Mouse (Mus musculus) cerebellum, postnatal 10 days (tissue): ENCODE measurements around the gene Klhl30.

Source experiments
- DNase-seq, 2 experiments: peaks; one replicate each; pipeline ENCODE4 v3.0.0; 2021; ENCODE audit warnings: mixed read lengths in 2 of 2

The Klhl30 gene

DNA sequence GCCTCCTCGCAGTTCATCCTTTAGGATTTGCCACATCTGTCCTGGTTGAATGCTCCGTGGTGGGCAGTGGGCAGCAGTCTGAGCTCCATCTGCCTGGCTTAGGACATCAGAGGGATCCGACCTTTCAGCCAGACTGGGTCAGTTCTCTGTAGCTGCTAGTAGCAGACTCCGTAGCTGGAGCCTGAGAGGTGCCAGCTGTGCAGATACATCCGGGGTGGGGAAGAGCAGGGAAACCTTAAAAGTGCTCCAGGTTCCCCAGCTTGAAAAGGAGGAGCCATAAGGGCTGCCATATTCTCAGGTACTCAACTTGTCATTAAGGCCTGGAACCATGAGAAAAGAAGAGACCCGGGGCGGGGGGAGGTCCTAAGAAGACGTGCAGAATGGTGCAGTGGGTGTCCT lies 15.0 kb downstream of the Klhl30 start:
- DNase-seq: no peak

DNA sequence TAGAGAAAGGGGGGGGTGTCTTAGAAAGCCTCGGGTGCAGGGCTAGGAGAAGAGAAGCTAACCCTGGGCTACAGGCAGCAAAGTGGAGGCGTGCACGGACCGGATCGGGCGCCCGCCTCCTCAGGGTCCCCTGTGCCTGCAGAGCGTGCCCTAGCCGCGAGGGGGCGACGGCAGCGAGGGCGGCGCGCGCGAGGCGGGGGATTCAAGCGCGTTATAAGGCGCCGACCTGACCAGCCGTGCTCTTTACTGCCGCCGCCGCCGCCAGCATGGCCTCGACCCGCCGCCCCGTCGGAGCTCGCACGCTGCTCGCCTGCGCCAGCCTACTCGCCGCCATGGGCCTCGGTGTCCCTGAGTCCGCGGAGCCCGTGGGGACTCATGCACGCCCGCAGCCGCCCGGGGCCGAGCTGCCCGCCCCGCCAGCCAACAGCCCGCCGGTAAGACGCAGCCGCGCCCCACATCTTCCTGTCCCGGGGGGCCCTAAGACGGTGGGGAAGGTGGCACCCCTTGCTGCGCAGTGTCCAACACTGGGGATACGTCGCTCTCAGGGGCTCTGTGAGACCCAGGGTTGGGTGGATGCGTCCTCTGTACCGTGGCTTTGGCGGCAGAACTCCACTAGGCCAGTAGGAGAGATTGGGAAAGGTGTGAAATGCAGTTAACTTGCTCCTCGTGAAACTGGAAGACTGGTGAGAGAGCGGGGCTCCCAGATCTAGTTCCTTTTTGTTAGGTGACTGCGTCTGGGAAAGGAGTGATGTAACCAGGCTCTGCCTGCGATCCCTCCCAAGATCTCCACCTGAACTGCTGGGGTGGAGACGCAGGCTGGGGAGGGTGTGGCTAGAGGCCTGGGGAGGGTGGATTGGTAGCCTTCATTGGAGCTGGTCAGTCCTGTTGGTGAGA lies 15.6 kb downstream of the Klhl30 start, which contains the start of gene Erfe:
Erfe (plus strand) TSS at position 216 of the 894 bp plus-strand sequence.
- peak; percentile 78 to 79 for DNase-seq

DNA sequence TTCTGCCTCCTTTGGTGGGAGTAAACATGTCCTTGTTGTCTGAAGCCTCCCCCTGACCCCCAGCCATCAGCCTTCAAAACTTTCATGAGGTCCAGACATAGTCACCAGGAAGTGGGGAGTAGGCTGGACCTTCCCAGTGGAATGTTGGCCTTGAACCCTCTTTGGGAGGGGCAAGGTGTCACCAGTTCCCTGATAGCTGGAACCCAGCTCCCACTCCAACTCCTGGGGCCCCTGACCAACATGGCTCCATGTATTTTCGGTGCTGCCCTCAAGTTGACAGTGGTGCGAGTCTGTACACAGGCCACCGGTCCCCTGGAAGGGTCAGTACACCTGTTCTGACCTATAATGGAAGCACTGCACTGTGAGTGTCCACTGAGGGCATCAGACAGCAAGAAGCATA lies 16.5 kb downstream of the Klhl30 start:
- no peak for DNase-seq

DNA sequence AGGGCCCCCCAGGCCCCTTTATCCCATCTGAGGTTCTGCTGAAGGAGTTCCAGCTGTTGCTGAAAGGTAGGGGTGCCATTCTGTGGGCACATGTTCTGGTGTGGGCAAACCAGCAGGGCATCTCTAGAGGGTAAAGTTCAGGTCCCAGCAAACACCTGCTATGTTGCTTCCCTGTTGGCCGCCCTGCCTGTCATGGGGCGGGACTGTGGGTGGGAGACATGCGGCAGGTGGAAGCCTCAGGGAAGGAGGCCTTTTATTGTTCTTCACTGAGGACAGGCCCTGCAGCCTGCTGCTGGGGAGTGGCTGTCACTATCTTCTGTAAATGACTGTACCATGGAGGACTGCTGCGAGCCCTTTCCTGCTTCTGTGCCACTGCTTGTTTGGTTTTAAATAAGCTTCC lies 18.6 kb downstream of the Klhl30 start:
- no peak for DNase-seq

DNA sequence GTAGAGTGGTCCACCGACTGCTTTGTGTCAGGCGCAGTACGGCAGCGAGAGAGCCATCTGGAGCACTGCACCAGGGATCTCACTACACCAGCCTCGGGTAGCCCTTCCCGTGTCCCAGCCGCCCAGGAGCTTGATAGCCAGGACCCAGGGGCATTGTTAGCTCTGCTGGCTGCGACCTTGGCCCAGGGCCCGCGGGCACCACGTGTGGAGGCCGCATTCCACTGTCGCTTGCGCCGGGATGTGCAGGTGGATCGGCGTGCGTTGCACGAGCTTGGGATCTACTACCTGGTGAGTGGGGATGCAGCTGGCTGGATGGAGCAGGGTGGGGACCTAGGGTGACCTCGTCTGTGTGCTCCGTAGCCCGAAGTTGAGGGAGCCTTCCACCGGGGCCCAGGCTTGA lies 19.2 kb downstream of the Klhl30 start:
- no peak for DNase-seq

DNA sequence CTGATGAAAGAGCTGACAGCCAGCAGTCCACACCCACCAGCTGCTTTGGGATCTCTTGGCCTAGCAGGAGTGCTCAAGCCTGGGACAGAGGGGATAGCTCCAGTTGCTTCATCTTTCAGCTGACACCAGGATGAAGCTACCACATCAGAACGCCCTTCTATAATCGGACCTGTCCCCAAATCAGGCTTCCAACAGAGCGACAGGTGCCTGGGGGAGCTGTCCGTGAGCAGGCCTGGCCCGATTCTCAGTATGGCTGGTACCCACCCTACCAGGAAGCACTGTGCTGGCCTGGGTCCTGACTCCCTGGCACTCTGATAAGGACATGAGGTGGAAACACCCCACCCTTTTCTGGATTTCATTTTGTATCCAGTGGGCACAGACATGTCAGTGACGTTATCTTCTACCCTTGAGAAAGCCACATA lies 22.6 kb downstream of the Klhl30 start:
- DNase-seq: no peak

DNA sequence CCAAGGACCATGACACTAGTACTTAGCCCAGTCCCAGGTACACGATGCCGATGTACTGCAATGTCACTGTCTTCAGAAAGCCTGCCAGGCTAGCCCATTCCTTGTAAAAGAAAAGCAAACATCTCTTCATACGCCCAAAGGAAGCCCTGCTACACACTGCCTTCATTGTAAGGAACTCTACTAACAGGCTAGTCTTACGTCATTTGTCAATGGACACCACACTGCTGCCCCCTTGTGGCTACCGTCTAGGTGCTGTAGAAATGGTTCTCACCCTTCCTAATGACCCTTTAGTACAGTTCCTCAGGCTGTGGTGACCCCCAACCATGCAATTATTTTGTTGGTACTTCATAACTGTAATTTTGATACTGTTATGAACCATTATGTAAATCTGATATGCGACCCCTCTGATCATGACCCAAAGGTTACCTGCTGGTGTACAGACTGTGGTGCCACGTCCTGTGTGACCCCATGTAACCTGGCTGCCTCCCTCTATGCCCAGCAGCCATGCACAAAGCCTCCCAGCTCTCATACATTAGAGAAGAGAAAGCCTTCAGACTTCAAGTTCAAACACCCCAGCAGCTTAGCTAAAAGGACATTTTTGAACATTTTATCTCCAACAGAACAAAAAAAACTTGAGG lies 29.8 kb downstream of the Klhl30 start:
- DNase-seq: peak; percentile 92 to 94

DNA sequence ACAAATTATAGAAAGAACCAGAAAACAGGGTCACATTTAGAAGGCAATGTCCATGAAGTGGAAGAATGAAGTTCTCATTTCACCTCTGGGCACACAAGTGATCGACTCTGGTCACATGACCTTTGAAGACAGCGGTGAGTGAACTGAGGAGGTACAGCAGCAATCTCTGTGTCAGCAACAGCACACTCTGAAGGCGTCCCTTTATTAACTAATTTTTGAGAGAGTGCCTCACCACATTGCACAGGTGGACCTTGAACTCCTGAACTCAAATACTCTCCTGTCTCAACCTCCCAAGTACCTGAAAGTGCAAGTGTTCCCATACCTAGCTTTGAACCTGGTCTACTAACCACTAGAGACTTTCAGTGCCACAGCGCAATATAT lies 30.3 kb downstream of the Klhl30 start:
- no peak for DNase-seq

DNA sequence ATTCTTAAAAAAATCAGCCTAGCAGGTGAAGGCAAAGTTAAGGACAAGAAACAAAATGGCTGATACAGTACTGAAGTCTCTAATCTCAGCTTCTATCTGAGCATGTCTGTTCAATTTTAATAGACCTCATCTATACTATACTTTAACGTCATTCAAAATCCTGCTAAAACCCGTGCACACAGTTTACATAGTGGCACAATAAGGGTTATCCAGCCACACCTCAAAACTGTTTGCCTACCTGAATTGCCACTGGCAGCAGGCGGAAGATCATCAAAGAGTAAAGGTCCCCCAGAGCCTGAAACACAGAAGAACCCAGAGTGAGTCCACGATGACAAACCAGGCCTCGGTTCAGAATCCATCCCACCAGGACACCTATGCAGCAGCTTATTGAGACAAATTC lies 39.6 kb downstream of the Klhl30 start:
- no peak for DNase-seq

DNA sequence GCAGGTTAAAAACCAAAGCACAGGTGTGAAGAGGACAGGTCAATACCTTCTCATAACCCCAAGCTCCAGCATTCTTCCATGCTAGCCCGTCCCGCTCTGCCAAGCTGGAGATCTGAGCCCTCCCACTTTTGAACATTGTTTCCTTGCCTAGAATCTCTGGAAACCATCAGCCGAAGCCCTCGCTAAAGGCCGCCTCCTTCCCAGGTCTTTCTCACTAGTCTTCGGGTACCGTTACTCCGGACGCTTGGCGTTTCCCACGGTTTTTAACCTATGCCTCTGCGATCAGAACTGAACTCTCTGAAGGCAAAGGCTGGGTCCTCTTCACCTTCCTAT lies 47.1 kb downstream of the Klhl30 start:
- no peak for DNase-seq

DNA sequence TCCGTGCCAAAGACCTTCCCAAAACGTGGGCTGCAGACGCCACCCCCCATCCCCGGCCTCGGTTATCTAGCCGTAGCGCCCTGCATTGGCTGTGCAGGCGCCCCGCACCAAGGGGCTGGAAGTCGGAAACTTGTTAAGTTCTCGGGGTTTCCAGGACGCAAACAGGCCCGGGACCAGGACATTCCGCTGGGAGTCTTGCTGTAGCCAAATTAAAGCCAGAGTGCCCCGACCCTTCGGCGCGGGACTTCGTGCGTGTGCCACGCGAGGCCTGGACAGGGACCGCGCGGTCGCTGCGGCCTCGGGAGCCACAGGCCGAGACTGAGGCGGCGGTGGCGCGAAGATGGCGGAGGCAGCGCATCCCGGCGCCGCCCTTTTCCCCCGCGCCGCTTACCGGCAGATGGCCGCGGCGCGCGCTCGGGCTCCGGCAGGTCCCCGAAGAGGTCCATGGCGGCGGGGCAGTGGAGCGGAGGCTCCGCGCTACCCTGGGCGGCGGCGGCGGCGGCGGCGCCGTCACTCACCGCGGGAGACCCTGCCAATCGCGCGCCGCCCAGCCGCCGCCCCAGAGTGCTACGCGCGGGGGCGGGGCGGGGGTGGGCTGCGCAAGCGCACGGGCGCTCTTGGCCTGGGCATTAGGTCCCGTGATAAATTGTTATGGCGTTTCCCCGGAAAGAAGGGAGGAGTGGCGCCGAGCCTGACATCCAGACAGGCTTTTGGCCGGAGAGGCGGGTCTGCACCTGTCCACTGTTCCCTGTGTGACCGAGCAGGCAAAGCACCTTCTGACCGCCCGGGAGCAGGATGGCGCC lies 47.6 kb downstream of the Klhl30 start, which contains the start of gene Ilkap:
Ilkap (minus strand) TSS at position 556 of the 803 bp plus-strand sequence.
- DNase-seq: peak; percentile 91 to 92

DNA sequence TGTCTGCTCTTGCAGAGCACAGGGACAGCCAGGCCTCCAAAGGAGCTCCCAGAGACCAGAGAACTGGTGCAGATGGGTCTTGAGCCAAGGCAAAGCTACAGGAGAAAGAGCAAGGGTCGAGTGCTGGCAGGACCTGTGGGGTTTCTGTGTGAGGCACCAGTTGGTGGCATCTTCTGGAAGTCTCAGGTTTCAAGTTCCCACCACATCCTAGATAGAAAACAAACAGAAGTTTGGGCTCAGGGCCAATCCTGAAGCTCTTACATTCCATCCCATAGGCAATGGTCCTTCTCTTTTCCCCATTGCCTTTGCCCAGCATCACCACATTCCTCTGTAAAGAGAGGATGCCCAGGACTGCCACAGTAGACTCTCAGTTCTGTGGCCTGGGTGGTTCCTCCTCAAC lies 54.2 kb downstream of the Klhl30 start:
- no peak for DNase-seq

DNA sequence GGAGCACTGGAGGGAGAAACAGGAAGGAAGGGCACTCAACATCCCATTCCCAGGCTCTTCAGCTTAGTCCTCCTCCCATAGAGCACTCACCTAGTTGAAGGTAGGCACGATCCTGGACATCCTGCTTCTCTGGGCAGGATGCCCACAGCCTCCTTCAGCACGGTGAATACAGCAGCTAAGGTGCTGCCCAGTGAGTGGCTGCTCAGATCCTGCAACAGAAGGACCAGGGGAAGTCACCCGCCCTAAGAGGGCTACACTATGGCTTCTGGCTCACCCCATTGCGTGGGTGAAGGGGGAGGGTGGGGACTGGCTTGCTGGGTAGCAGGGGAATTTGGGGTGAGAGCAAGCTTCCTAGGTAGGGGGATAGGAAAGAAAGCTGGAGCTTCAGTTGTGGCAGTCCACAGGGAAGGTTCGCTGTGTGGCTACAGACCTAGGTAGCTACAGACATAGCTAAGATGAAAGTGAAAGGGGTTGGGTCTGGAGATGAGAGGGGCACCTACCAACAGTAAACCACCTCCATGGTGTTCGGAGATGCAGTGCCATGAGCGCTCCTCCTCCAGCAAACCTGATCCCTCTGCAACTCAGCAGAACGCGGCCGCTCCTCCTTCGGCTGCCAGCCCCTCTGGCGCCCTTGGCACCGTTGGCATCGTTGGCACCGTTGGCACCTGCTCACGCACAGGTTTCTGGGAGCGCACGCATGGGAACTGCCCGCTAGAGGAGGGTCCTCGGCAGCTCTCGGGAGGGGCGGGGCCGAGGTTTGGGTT lies 54.8 kb downstream of the Klhl30 start:
- DNase-seq: peak; percentile 92 to 93

DNA sequence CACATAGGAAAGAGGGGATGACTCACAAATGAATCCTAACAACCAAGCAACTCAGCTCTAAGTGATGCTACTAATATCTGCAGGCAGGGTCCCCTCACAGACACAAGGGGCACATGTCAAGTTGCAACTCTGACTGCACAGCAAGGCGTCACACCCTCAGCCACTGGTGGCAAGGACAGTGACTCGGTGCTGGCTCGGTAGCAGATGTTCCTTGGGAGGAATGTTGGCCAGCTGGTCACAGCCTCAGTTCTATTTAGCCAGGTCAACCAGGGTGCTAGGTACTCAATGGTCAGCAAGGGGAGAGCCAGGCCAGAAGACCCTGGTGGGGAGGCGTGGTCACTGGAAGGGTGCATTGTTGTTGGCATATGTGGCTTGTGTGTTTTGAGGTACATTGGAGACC lies 57.0 kb downstream of the Klhl30 start:
- DNase-seq: no peak

DNA sequence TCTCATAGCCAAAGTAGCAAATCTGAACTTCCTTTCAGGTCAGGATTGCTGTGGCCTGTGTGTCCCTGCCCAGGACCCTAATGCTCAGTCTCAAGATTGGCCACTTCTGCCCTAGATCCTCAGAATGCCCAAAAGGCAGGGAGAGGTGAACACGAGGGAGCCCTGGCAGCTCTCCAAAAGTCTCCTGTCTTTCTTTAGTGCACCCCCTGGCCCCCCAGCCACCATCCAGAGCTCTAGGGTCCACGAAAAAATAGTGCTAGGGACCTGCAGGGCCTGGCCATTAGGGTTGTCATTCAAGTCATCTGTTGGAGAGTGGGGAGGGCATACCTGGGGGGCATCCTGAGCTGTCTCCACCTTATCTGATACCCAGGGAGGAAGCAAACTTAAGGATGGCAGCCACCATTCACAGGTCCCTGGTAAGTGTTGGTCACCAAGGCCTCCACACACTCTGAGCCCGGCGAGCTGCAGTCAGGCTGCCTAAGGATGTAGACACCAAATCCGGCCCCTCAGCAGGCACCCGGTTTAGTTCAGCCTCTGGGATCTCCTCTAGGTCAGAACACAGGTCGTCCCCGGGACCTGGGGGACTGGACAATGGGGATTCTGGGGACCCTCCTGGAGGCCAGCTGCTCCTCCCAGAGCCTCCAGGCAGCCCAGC lies 60.9 kb downstream of the Klhl30 start:
- peak; percentile 42 to 54 for DNase-seq
